Mouse (Mus musculus) ES-CJ7 (cell line): ENCODE results near the gene Il12a.
"Not testable (repeated sequence)": the region's sequence is repeated elsewhere in the genome, so short reads cannot be mapped to it uniquely, and the experiment has no call there.

Source experiments
- DNase-seq: peaks from one replicate; pipeline ENCODE4 v3.0.0; 2011; ENCODE audit warnings: low read depth, low spot score

Gene Il12a

DNA sequence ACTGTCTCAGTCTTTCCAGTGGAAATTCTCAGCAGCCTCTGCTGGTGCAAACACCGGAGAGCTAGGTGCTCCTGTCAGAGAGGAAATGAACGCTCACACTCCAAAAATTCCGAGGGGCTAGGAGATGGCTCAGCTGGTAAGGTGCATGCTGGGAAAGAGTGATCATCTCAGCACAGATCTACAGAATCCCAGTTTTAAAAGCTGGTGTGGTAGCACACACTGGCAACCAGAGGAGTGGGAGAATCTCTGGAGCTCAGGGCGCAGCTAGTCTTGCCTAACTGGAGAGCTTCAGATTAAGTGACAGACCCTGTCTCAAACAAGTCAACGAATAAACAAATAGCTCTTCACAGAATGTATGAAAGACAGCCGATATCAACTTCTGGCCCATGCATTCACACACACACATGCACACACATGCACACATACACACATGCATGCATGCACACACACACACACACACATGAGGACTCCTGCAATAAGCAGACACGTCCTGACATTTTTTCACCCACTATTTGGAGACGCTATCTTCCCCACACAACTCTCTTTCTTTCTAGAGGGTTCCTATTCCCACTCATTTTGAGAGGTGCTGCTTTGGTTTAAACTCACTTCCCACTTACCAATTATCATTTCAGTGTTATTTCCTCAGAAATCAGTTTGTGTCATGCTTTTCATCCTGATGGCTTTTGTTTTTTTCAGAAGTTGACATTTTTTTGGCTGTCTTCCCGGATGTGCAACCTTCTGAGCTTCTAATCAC lies 52.5 kb downstream of the Il12a start:
- DNase-seq = no peak

- no peak for DNase-seq
Observed at GRCm38 (mm10) chr3:68743472-68743732, 53.0 kb downstream of the Il12a start.

GRCm38 (mm10) chr3:68744162-68744561 lies 53.7 kb downstream of the Il12a start:
- DNase-seq = no peak

GRCm38 (mm10) chr3:68745033-68745432 lies 54.6 kb downstream of the Il12a start:
- DNase-seq = no peak

- not testable (repeated sequence) for DNase-seq
Observed at GRCm38 (mm10) chr3:68746282-68746681, 55.8 kb downstream of the Il12a start.
